Mouse (Mus musculus) kidney, postnatal 4 days (tissue): ENCODE measurements around the gene Prl5a1.

Experiments used
- DNase-seq, 2 experiments: peaks; one replicate each; pipeline ENCODE4 v3.0.0; 2021; ENCODE audit warnings: mixed read lengths in 2 of 2

The Prl5a1 gene

DNA sequence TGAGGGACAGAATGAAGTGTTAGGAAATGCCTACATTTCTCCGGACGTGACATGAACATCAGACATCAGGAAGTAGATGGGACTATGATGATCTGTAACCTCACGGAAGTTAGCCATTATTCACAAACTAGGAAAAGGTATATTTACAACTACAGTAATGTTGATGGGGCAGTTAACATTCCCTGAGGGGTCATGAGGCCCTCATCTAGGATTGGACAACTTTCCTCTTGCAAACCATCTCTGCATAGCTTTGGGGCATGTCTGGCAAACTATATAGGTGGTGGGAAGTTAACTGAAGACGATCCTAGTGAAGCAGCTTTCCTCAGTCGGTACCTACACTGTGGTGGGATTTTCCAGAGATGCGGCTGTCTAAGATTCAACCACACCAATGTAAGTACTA is at the start of gene Prl5a1:
TSS of gene Prl5a1 (plus strand) at position 301 of the 400 bp plus-strand sequence.
- no peak for DNase-seq

DNA sequence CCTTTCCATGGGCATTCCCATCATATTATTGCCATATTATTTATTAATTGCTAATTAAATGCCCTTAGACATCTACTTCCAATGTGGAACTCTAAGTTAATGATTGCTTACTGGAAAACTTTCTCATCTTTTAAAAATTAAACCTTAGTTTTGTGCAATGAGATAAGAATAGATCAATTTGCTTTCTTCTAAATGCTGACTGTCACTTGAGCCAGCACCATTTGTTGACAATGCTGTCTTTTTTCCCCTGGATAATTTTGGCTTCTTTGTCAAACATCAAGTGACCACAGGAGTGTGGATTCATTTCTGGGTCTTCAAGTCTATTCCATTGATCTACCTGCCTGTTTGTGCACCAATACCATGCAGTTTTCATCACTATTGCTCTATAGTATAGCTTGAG is 46.1 kb upstream of the Prl5a1 start:
- no peak for DNase-seq

DNA sequence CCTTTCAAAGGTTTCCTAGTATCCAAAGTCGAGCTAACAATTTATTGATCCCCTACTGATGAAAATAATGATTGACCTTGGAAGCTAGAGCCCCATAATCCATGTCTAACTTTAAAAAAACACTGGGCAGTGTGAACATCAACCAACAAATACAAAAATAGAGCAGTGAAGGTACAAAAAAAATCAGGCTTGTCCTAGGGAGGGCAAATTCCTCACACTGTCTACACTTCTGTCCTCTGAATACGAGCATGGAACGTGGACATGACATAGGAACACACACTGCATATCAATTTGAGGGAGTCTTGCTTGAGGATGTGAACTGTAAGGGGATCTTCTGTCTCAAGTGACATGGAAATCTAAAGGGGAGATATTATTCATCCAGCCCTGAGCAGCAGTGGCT is 33.7 kb upstream of the Prl5a1 start:
- no peak for DNase-seq

DNA sequence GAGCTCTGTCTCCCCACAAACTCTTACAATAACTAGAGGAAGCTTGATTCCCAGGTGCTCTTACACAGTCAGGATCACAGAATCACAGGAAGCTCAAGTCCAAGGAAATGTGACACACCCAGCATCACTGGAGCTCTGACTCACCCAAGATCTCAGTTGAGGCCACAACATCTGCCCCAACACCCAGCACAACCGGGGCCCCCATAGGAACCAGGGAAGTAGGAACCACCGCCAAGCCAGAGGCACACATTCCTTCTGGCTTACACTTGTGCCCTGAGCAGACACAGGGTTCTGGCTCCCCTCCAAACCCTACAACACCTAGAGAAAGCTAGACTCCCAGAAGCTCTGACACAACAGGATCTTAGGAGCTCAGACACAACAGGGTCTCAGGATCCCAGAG is 9.5 kb upstream of the Prl5a1 start:
- DNase-seq = no peak

DNA sequence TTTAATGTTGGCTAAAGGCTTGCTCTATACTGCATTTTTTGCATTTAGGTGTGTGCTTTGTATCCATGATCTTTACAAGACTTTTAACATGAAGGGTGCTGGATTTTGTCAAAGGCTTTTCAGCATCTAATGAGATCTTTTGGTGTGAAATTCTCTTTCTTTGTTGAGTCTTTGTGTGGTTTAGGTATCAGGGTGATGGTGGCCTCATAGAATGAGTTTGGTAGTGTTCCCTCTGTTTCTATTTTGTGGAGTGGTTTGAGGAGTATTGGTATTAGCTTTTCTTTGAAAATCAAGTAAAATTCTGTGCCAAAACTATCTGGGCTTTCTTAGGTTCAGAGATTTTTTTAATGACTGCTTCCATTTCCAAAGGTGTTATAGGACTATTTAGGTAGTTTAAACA is 6.5 kb upstream of the Prl5a1 start:
- no peak for DNase-seq
